Mouse (Mus musculus) midbrain, postnatal 0 days (tissue): ENCODE measurements around the gene Camta1. TPM values are rescaled to one million over a fixed set of nuclear protein-coding genes. Genes with fewer than 3 reads are reported as not detected.

Source experiments
- ATAC-seq: fragments of 200-750 bp; cut with Nextera tagmentation; 2 replicates; pipeline ENCODE4 v1.8.0; 2017; ENCODE audit warnings: moderate number of reproducible peaks, mild to moderate bottlenecking, moderate TSS enrichment, moderate library complexity; ENCODE audit not compliant: low FRiP score
- DNase-seq: peaks from one replicate; pipeline ENCODE4 v3.0.0-alpha.2; 2015; ENCODE audit warnings: low spot score
- H3K27ac ChIP-seq: fragments of 300-500 bp; sonication (generic); 2 replicates; pipeline ENCODE4 v1.5.1; 2014; ENCODE audit warnings: low read depth, mild to moderate bottlenecking, low read length, mixed read lengths
- H3K27me3 ChIP-seq: fragments of 300-500 bp; sonication (generic); 2 replicates; pipeline ENCODE4 v1.6.1; 2014; ENCODE audit warnings: low read length, control low read depth, mixed read lengths; ENCODE audit not compliant: insufficient read depth
- H3K36me3 ChIP-seq: fragments of 300-500 bp; sonication (generic); 2 replicates; pipeline ENCODE4 v1.6.1; 2014; ENCODE audit warnings: low read length, control low read depth, mixed read lengths; ENCODE audit not compliant: insufficient read depth
- H3K4me1 ChIP-seq: fragments of 300-500 bp; sonication (generic); 2 replicates; pipeline ENCODE4 v1.6.1; 2014; ENCODE audit warnings: mild to moderate bottlenecking, control low read depth, antibody characterized with exemption, low read length, mixed read lengths; ENCODE audit not compliant: insufficient read depth
- H3K4me2 ChIP-seq: fragments of 300-500 bp; sonication (generic); 2 replicates; pipeline ENCODE4 v1.6.1; 2014; ENCODE audit warnings: low read depth, mild to moderate bottlenecking, low read length, mixed read lengths; ENCODE audit not compliant: poor library complexity, severe bottlenecking
- H3K4me3 ChIP-seq: fragments of 300-500 bp; sonication (generic); 2 replicates; pipeline ENCODE4 v1.5.1; 2014; ENCODE audit warnings: low read depth, mild to moderate bottlenecking, low read length, moderate library complexity
- H3K9ac ChIP-seq: fragments of 300-500 bp; sonication (generic); replicated peaks from 2 replicates; pipeline ENCODE4 v1.6.1; 2014; ENCODE audit warnings: mild to moderate bottlenecking, low read length, moderate library complexity, mixed read lengths; ENCODE audit not compliant: poor library complexity, severe bottlenecking
- H3K9me3 ChIP-seq: fragments of 300-500 bp; sonication (generic); 2 replicates; pipeline ENCODE4 v1.6.1; 2016; ENCODE audit warnings: low read length, control low read depth
- CTCF ChIP-seq: IDR thresholded peaks from 2 replicates; pipeline ENCODE4 v1.5.1; 2016; ENCODE audit warnings: antibody characterized with exemption, mild to moderate bottlenecking
- WGBS: fragments of 180-500 bp; shearing (Covaris S2); extraction: QIAGEN DNeasy Blood & Tissue Kit; methylation state at CpG from one replicate; pipeline ENCODE4 v1.1.7; 2014; 5-methylcytosine and 5-hydroxymethylcytosine counted together
- polyA plus RNA-seq: library from polyadenylated mRNA; unstranded; fragments of >200 nt; fragmentation: Nextera tagmentation; extraction: Ambion mirVana; gene quantifications from 2 replicates; pipeline ENCODE4 v1.2.1, GENCODE M21; 2015
- total RNA-seq: library from RNA; depleted of rRNA; stranded (reverse); fragments of >200 nt; gene quantifications from 2 replicates; pipeline ENCODE4 v1.2.3, GENCODE M21; 2014

Camta1 gene
- total and polyA plus RNA-seq, 2 experiments from 2014 or later, result 140 to 153 TPM

DNA sequence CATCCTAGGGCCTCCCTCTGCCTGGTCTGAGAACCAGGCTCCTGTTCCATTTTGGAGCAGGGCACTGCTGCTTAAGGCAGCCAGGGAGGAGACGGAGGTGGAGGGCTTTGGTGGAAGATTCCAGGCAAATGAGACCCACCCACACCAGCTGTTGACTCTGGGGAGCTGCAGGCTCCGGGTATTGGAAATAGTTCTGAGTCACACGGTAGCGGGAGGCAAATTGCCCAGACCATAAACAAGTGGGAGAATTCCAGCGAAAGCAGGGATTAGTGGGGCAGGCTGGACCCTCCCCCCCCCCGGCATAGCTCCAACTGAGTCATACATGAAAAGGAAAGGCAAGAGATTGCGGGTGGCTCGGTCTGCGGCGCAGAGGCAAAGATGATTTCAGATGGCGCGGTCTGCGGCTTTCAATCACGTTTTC, 450.0 kb downstream of the Camta1 start:
- no peak overlapping the region for H3K4me2 ChIP-seq
- DNase-seq (no peak), ATAC-seq (no peak)
- no peak for TF ChIP-seq CTCF
- H3K27me3 ChIP-seq, result no peaks in the 10 kb centered on the region
- H3K36me3 ChIP-seq, result no peaks in the 10 kb centered on the region
- no peak overlapping the region for H3K4me3 ChIP-seq
- H3K27ac ChIP-seq, result no peak overlapping the region
- 0 out of 2 replicates have a peak, but pooled peaks cover 11% of the 10 kb centered on the region for H3K4me1 ChIP-seq
- H3K9ac ChIP-seq, result no peak overlapping the region
- no peaks in the 10 kb centered on the region for H3K9me3 ChIP-seq
- whole genome bisulfite sequencing, result 16% methylated on average over 14 of the region's 14 CpGs

DNA sequence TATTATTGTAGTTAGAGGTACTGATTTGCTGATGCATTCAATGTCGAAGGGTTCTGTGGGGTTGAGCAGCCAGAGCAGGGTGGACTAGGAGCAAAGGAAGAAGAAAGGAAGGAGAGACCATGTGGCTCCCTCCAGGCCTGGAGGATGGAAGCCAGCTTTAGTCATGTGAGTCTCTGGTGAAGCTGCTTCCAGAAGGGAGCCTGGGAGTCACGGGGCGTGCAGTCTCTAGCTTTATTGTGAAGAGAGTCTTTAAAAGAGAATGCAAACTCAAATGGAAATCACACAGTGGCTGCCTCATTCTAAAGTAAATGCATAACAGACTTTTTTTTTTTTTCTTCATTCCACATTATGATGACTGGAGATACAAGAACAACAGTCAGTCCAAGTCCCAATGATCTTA, 450.7 kb downstream of the Camta1 start:
- H3K9ac ChIP-seq, result no peak overlapping the region

GRCm38 (mm10) chr4:151409291-151409690, 452.4 kb downstream of the Camta1 start:
- no peak for ATAC-seq
- TF ChIP-seq CTCF, result no peak
- Histone ChIP-seq H3K9me3 (no peaks in the 10 kb centered on the region), H3K27me3 (no peaks in the 10 kb centered on the region), H3K4me2 (no peak overlapping the region), H3K4me1 (0 out of 2 replicates have a peak, but pooled peaks cover 11% of the 10 kb centered on the region), H3K36me3 (no peaks in the 10 kb centered on the region), H3K27ac (no peak overlapping the region), H3K9ac (no peak overlapping the region), H3K4me3 (no peak overlapping the region)
- DNase-seq, result no peak
- WGBS, result 88% methylated on average over 6 of the region's 6 CpGs

More for the DNA sequence above, 450.7 kb downstream of the Camta1 start:
- ATAC-seq (no peak), DNase-seq (no peak)
- Histone ChIP-seq H3K4me2 (no peak overlapping the region), H3K4me1 (0 out of 2 replicates have a peak, but pooled peaks cover 11% of the 10 kb centered on the region), H3K4me3 (no peak overlapping the region), H3K9me3 (no peaks in the 10 kb centered on the region), H3K27me3 (no peaks in the 10 kb centered on the region), H3K36me3 (no peaks in the 10 kb centered on the region), H3K27ac (no peak overlapping the region)
- WGBS, result 39% methylated on average over 3 of the region's 3 CpGs
- TF ChIP-seq CTCF, result no peak

DNA sequence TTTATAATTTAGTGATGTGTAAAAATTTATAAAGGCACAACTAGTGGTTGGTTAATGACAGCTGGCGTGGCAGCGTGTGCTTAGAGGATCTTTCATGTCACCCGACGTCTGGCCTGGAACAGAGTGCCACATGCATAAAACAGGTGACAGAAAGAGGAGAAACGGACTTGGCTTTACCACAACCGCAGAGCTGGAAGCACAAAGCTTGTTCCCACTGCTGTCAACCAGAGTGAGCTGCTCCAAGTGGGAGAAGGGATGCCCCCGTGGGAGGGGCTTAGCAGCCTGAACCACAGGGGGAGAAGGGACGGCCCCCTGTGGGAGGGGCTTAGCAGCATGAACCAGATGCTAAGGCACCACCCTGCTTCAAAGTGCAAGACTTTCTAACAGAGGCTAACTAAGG, 452.9 kb downstream of the Camta1 start:
- 47% methylated on average over 8 of the region's 8 CpGs for WGBS

GRCm38 (mm10) chr4:151408246-151408645, 453.4 kb downstream of the Camta1 start:
- WGBS, result 88% methylated on average over 4 of the region's 4 CpGs
- Histone ChIP-seq H3K4me3 (no peak overlapping the region), H3K9ac (no peak overlapping the region), H3K9me3 (no peaks in the 10 kb centered on the region), H3K27me3 (no peaks in the 10 kb centered on the region), H3K27ac (no peak overlapping the region), H3K4me1 (0 out of 2 replicates have a peak, but pooled peaks cover 11% of the 10 kb centered on the region), H3K36me3 (no peaks in the 10 kb centered on the region), H3K4me2 (no peak overlapping the region)
- ATAC-seq, result no peak
- no peak for DNase-seq
- no peak for TF ChIP-seq CTCF

More for the DNA sequence above, 452.9 kb downstream of the Camta1 start:
- H3K9me3 ChIP-seq, result no peaks in the 10 kb centered on the region
- ATAC-seq, result no peak
- H3K9ac ChIP-seq, result no peak overlapping the region
- DNase-seq, result no peak
- H3K4me2 ChIP-seq, result no peak overlapping the region
- H3K4me3 ChIP-seq, result no peak overlapping the region
- H3K27ac ChIP-seq, result no peak overlapping the region
- no peak for TF ChIP-seq CTCF
- H3K4me1 ChIP-seq, result 0 out of 2 replicates have a peak, but pooled peaks cover 11% of the 10 kb centered on the region
- H3K36me3 ChIP-seq, result no peaks in the 10 kb centered on the region
- H3K27me3 ChIP-seq, result no peaks in the 10 kb centered on the region

DNA sequence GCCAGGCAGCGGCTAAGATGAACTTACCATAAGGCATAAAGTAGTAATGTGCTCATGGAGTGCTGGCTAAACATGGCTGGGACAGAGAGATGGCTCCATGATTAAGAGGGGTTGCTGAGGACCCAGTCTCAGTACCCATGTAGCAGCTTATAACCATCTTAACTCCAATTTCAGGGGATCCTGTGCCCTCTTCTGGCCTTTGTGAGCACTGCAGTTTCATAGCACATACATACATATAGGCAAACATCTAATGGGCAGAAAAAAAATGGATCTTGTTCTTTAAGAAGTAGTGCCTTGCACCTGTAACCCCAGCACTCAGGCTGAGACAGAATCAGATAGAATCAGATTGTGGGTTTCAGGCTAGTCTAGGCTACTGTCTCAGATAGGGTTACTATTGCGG, 454.5 kb downstream of the Camta1 start:
- WGBS, result 95% methylated on average over 2 of the region's 2 CpGs
- Histone ChIP-seq H3K4me2 (no peak overlapping the region), H3K4me1 (0 out of 2 replicates have a peak, but pooled peaks cover 8% of the 10 kb centered on the region), H3K27me3 (no peaks in the 10 kb centered on the region), H3K27ac (no peak overlapping the region), H3K9ac (no peak overlapping the region), H3K4me3 (no peak overlapping the region), H3K36me3 (no peaks in the 10 kb centered on the region), H3K9me3 (no peaks in the 10 kb centered on the region)
- ATAC-seq, result no peak
- TF ChIP-seq CTCF, result peak; percentile 25; the same call in 1 of the 2 replicates
- no peak for DNase-seq
